ENCODE assay signal across 15 mouse cellular contexts in genomic region chr11:46522719-46523118, GRCm38 (mm10). TPM values are rescaled to one million over a fixed set of nuclear protein-coding genes. Genes with fewer than 3 reads are reported as not detected.
A peak's percentile ranks its signal among the peaks of the same experiment; 100 is the strongest.
DNase-seq lines count a peak whose midpoint lies in the region; ATAC-seq and TF ChIP-seq lines count a peak whose summit lies in the region.
"Had no signal": no experiment of that assay in that cellular context is flagged by ENCODE, and none has a peak within 500 bp of the region (broad histone marks: within the 10 kb centered on the region; RNA-seq: fewer than 3 reads in every experiment).

No protein-coding gene starts in this region.

- H3K9ac ChIP-seq in lung, postnatal 0 days (replicated peaks; ENCODE audit: low read depth) = no peak overlapping the region

- H3K27me3 ChIP-seq in lung, postnatal 0 days (replicated peaks; ENCODE audit: insufficient read depth, low read length) = no peaks in the 10 kb centered on the region

- H3K4me3 ChIP-seq in lung, postnatal 0 days (ENCODE audit: low read depth, low read length) = no peak overlapping the region

- H3K4me2 ChIP-seq in lung, postnatal 0 days (replicated peaks; ENCODE audit: low read depth, low read length) = no peak overlapping the region

- ATAC-seq in lung, postnatal 0 days = no peak
- ATAC-seq: hindbrain, embryonic 16.5 days had no signal

- peak; percentile 30 for TF ChIP-seq CTCF in lung, postnatal 0 days (IDR thresholded peaks at IDR 0.05)

- DNase-seq in heart, adult 11 months = peak; percentile 27
- no peak for DNase-seq in heart, adult 18-20 months
- no peak for DNase-seq in lung, postnatal 0 days (ENCODE audit: low spot score)
- DNase-seq in lung, postnatal 10 days = no peak
- peak; percentile 66 for DNase-seq in ZHBTc4 (ENCODE audit: low read depth, low spot score)
- peak; percentile 18 for DNase-seq in lung, postnatal 36 days
- DNase-seq in right cerebral cortex, postnatal 4 days = no peak
- no peak for DNase-seq in right cerebral cortex, adult 2 months (ENCODE audit: low spot score in 2 of 2)
- DNase-seq: cerebellum, adult 11 months had no signal

- no peak for TF ChIP-seq EP300 in lung, postnatal 0 days (IDR thresholded peaks at IDR 0.05)

- 72% methylated on average over 3 of the region's 3 CpGs for WGBS in lung, postnatal 0 days

- H3K4me1 ChIP-seq in lung, postnatal 0 days (ENCODE audit: insufficient read depth, low read depth, low read length) = no peaks in the 10 kb centered on the region

- no peaks in the 10 kb centered on the region for H3K9me3 ChIP-seq in lung, postnatal 0 days (ENCODE audit: low read length)

- H3K27ac ChIP-seq in lung, postnatal 0 days (ENCODE audit: low read length) = no peak overlapping the region

- H3K36me3 ChIP-seq in lung, postnatal 0 days (ENCODE audit: insufficient read depth, low read length) = no peaks in the 10 kb centered on the region

RNA-seq across cellular contexts. Expression of gene Gm12169, which starts 1.3 kb away (rescaled TPM):
- not detected for total RNA-seq in heart, adult 18-20 months (2021)
- not detected in 2 replicates for polyA plus RNA-seq in lung, postnatal 0 days (2015; fragmentation: Nextera tagmentation; extraction: Ambion mirVana)
- total RNA-seq: granulocyte monocyte progenitor cell, adult 5-6 weeks; monocyte, adult 5-6 weeks had no signal
- polyA plus RNA-seq: forebrain, embryonic 11.5 days; hindbrain, embryonic 16.5 days; limb, embryonic 14.5 days; testis, adult 2 months had no signal

RNA-seq across cellular contexts. Expression of gene BC053393, which starts 48.6 kb away (rescaled TPM):
- total RNA-seq in heart, adult 18-20 months (2021) = not detected
- not detected in 2 replicates for polyA plus RNA-seq in lung, postnatal 0 days (2015; fragmentation: Nextera tagmentation; extraction: Ambion mirVana)
- total RNA-seq: granulocyte monocyte progenitor cell, adult 5-6 weeks; monocyte, adult 5-6 weeks had no signal
- polyA plus RNA-seq: forebrain, embryonic 11.5 days; hindbrain, embryonic 16.5 days; testis, adult 2 months had no signal

Comparison
In these comparisons a context has a peak if more than half of its experiments do, and no peak if none do; other contexts are left out.
1. DNase-seq: peak in heart, adult 11 months (single experiment), ZHBTc4 (single experiment) and lung, postnatal 36 days (single experiment); none in heart, adult 18-20 months (0 of 2), lung, postnatal 0 days (single experiment), lung, postnatal 10 days (single experiment), right cerebral cortex, postnatal 4 days (single experiment) and right cerebral cortex, adult 2 months (0 of 2).